Mouse (Mus musculus): Measurements from ENCODE around the gene Tcn2. TPM values are rescaled to one million over a fixed set of nuclear protein-coding genes. Genes with fewer than 3 reads are reported as not detected.
A peak's percentile ranks its signal among the peaks of the same experiment; 100 is the strongest.

Tcn2 gene
- polyA plus RNA-seq, 1 experiment from 2014 or later: 49.9 TPM

DNA sequence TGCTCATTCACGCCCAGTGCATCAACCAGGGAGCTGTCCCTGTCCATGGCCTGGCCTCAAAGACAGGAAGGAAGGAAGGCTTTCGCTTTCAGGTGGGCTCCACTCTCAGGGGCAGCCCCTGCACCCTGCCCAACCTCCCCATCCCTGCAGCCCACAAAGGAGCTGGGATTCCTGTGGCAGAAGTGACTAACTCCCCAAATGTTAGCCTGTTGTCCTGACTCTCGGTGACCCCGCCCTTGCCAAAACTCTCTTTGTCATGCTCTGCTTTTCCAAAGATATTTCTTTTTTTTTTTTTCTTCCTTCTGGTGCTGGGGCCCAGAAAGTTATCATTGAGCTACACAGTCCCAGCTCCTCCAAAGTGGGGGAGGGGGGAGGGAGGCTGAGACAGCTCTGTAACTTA is 22.7 kb downstream of the Tcn2 start:
- peaks cover 20% of the 10 kb centered on the region for H3K4me1 ChIP-seq (ENCODE audit: control insufficient read depth, insufficient read depth, low read length)
- 83% methylated on average over 4 of the region's 4 CpGs for WGBS
- no peaks in the 10 kb centered on the region for H3K9me3 ChIP-seq (replicated peaks; ENCODE audit: control insufficient read depth, low read length)
- no peak overlapping the region for H3K4me2 ChIP-seq (ENCODE audit: low read depth, low read length)
- H3K36me3 ChIP-seq (ENCODE audit: control insufficient read depth, insufficient read depth, low read length): no peaks in the 10 kb centered on the region
- H3K27me3 ChIP-seq (ENCODE audit: control insufficient read depth, insufficient read depth, low read length): no peaks in the 10 kb centered on the region
- no peak overlapping the region for H3K9ac ChIP-seq (ENCODE audit: low read length)
- H3K4me3 ChIP-seq (replicated peaks; ENCODE audit: low read length): no peak overlapping the region
- no peak for ATAC-seq (ENCODE audit: insufficient read depth, low FRiP score)
- H3K27ac ChIP-seq (ENCODE audit: low read length): no peak overlapping the region

DNA sequence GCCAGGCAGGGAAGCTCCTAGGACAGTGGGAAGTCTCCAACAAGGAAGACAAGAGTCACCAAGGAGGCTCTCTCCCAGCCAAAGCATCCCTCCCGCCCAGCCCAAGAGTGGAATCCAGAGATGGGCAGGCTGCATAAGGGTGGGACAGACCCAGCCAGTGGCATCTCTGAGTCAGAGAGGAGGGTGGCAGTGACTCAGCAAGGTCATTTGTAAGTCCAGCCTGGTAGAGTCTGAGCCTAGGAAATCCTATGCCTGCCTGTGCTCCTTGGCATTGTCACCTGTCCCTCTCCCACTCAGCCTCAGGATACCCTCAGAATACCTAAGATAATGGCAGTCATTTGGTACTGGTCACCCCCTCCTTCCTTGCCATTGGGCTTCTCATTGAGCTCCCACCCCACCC is 26.5 kb downstream of the Tcn2 start:
- WGBS: 82% methylated on average over 1 of the region's 1 CpGs
- ATAC-seq (ENCODE audit: insufficient read depth, low FRiP score): no peak
- no peak overlapping the region for H3K9ac ChIP-seq (ENCODE audit: low read length)
- no peaks in the 10 kb centered on the region for H3K36me3 ChIP-seq (ENCODE audit: control insufficient read depth, insufficient read depth, low read length)
- no peaks in the 10 kb centered on the region for H3K27me3 ChIP-seq (ENCODE audit: control insufficient read depth, insufficient read depth, low read length)
- no peak overlapping the region for H3K4me3 ChIP-seq (replicated peaks; ENCODE audit: low read length)
- peak overlapping the region; percentile 48; the same call in 1 of the 2 replicates for H3K27ac ChIP-seq (ENCODE audit: low read length)
- 0 out of 2 replicates have a peak, but pooled peaks cover under 1% of the 10 kb centered on the region for H3K4me1 ChIP-seq (ENCODE audit: control insufficient read depth, insufficient read depth, low read length)
- H3K4me2 ChIP-seq (ENCODE audit: low read depth, low read length): no peak overlapping the region
- no peaks in the 10 kb centered on the region for H3K9me3 ChIP-seq (replicated peaks; ENCODE audit: control insufficient read depth, low read length)

DNA sequence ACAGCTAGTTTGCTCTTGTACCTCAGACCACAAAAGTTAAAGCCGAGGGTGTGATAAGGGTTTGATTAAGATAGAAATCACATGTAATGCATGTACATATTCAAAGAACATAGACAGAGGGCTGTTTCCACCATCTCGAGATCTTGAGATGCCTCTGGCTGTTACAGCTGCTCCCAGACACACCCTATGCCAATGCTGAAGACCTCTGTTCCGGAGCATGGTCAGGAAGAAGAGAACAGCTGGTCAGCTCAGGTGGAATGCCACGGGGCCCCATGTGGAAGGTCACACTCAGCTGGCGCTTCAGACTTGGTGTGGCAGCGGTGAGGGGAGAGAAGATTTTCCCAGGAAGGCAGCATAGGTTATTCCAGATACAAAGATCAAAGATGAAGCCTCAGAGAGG is 27.3 kb downstream of the Tcn2 start:
- no peak overlapping the region for H3K9ac ChIP-seq (ENCODE audit: low read length)
- H3K27me3 ChIP-seq (ENCODE audit: control insufficient read depth, insufficient read depth, low read length): no peaks in the 10 kb centered on the region
- no peak overlapping the region for H3K4me2 ChIP-seq (ENCODE audit: low read depth, low read length)
- H3K4me3 ChIP-seq (replicated peaks; ENCODE audit: low read length): no peak overlapping the region
- peak overlapping the region; percentile 48; the same call in 1 of the 2 replicates for H3K27ac ChIP-seq (ENCODE audit: low read length)
- 77% methylated on average over 6 of the region's 6 CpGs for WGBS
- no peaks in the 10 kb centered on the region for H3K36me3 ChIP-seq (ENCODE audit: control insufficient read depth, insufficient read depth, low read length)
- H3K9me3 ChIP-seq (replicated peaks; ENCODE audit: control insufficient read depth, low read length): no peaks in the 10 kb centered on the region
- no peaks in the 10 kb centered on the region for H3K4me1 ChIP-seq (ENCODE audit: control insufficient read depth, insufficient read depth, low read length)
- ATAC-seq (ENCODE audit: insufficient read depth, low FRiP score): no peak

DNA sequence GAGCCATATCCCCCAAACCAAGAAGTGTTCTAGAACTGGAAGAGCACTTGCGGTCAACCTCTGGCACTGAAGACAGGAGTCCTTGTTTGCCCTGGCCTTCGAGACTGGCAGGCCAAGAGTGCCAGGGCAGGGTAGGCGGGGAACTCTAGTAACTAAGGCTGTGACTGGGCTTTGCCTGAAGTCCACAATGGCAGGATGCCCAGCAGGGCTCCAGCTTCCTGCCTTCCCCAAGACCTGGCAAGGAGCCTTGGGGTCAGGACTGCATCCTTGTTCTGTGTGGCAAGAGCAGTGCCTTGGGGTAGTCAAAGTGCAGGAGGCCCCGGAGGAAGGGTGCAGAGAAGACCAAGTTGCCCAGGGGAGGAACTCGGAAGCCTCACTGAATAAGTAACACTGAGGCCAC is 28.9 kb downstream of the Tcn2 start:
- Histone ChIP-seq H3K9me3 (replicated peaks; ENCODE audit: control insufficient read depth, low read length) (no peaks in the 10 kb centered on the region), H3K9ac (ENCODE audit: low read length) (no peak overlapping the region), H3K4me1 (ENCODE audit: control insufficient read depth, insufficient read depth, low read length) (no peaks in the 10 kb centered on the region), H3K27me3 (ENCODE audit: control insufficient read depth, insufficient read depth, low read length) (no peaks in the 10 kb centered on the region), H3K36me3 (ENCODE audit: control insufficient read depth, insufficient read depth, low read length) (no peaks in the 10 kb centered on the region), H3K4me2 (ENCODE audit: low read depth, low read length) (no peak overlapping the region), H3K27ac (ENCODE audit: low read length) (no peak overlapping the region), H3K4me3 (replicated peaks; ENCODE audit: low read length) (no peak overlapping the region)
- ATAC-seq (ENCODE audit: insufficient read depth, low FRiP score): no peak
- 84% methylated on average over 5 of the region's 5 CpGs for WGBS

DNA sequence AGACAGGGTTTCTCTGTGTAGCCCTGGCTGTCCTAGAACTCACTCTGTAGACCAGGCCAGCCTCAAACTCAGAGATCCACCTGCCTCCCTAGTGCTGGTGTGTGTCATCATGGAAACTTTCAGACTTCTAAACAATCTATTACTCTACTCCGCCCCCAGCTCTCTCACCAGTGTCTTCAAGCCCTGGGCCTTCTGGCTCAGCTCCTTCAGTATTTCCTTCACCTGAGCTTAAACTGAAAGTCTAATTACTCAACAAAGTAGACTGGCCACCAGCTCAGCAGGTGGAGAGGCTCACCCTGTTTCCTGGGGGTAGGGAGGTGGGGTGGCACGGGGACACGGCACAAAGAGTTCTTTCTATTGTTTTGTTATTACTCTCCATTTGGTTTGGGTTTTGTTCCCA is 29.4 kb downstream of the Tcn2 start:
- Histone ChIP-seq H3K9me3 (replicated peaks; ENCODE audit: control insufficient read depth, low read length) (no peaks in the 10 kb centered on the region), H3K4me3 (replicated peaks; ENCODE audit: low read length) (no peak overlapping the region), H3K36me3 (ENCODE audit: control insufficient read depth, insufficient read depth, low read length) (no peaks in the 10 kb centered on the region), H3K27ac (ENCODE audit: low read length) (no peak overlapping the region), H3K27me3 (ENCODE audit: control insufficient read depth, insufficient read depth, low read length) (no peaks in the 10 kb centered on the region), H3K4me2 (ENCODE audit: low read depth, low read length) (no peak overlapping the region), H3K4me1 (ENCODE audit: control insufficient read depth, insufficient read depth, low read length) (no peaks in the 10 kb centered on the region), H3K9ac (ENCODE audit: low read length) (no peak overlapping the region)
- ATAC-seq (ENCODE audit: insufficient read depth, low FRiP score): no peak
- WGBS: 79% methylated on average over 3 of the region's 3 CpGs

DNA sequence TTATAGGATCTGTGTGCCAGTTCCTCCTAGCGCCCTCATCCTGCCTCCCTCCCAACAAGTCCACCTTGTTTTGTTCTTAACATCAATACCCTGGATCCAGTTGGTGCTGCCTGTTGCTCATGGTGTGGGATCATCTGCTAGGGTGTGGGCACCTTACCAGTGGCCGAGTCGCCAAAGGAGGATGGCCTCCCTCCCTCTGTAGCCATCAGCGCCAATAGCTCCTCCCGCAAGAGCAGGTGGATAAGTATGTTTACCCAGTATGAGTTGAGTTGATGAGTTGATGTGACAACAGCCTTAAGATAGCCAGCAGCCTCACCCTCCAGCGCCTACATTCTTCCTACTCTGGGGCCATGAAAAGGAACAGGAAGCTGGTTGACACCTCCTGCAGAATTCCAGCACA is 31.7 kb downstream of the Tcn2 start:
- Histone ChIP-seq H3K4me3 (replicated peaks; ENCODE audit: low read length) (no peak overlapping the region), H3K4me1 (ENCODE audit: control insufficient read depth, insufficient read depth, low read length) (no peaks in the 10 kb centered on the region), H3K27ac (ENCODE audit: low read length) (no peak overlapping the region), H3K9ac (ENCODE audit: low read length) (no peak overlapping the region), H3K4me2 (ENCODE audit: low read depth, low read length) (no peak overlapping the region), H3K9me3 (replicated peaks; ENCODE audit: control insufficient read depth, low read length) (no peaks in the 10 kb centered on the region), H3K36me3 (ENCODE audit: control insufficient read depth, insufficient read depth, low read length) (no peaks in the 10 kb centered on the region), H3K27me3 (ENCODE audit: control insufficient read depth, insufficient read depth, low read length) (no peaks in the 10 kb centered on the region)
- 69% methylated on average over 6 of the region's 6 CpGs for WGBS
- ATAC-seq (ENCODE audit: insufficient read depth, low FRiP score): no peak

DNA sequence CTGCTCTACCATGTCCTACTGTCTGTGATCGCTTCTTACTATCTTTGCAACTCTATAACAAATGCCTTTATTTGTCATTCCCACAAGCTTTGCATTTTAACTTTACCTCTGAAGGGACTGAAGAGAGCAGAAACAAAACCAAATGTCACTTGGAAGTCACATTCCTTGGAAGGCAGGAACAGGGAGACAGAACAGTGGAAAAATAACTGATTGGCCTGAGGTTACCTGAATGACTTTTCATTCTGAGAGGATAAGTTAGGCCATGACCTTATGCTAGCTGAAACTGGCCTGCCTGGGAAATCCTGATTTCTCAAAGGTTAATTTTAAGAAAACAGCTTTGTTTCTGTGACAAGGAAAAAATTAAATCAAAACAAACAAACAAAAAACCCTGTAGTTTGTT is 36.0 kb downstream of the Tcn2 start:
- H3K4me3 ChIP-seq (replicated peaks; ENCODE audit: low read length): no peak overlapping the region
- no peaks in the 10 kb centered on the region for H3K9me3 ChIP-seq (replicated peaks; ENCODE audit: control insufficient read depth, low read length)
- H3K4me2 ChIP-seq (ENCODE audit: low read depth, low read length): no peak overlapping the region
- no peaks in the 10 kb centered on the region for H3K36me3 ChIP-seq (ENCODE audit: control insufficient read depth, insufficient read depth, low read length)
- ATAC-seq (ENCODE audit: insufficient read depth, low FRiP score): no peak
- no peak overlapping the region for H3K27ac ChIP-seq (ENCODE audit: low read length)
- H3K9ac ChIP-seq (ENCODE audit: low read length): no peak overlapping the region
- no peaks in the 10 kb centered on the region for H3K4me1 ChIP-seq (ENCODE audit: control insufficient read depth, insufficient read depth, low read length)
- H3K27me3 ChIP-seq (ENCODE audit: control insufficient read depth, insufficient read depth, low read length): no peaks in the 10 kb centered on the region
- WGBS: 100% methylated on average over 1 of the region's 1 CpGs

DNA sequence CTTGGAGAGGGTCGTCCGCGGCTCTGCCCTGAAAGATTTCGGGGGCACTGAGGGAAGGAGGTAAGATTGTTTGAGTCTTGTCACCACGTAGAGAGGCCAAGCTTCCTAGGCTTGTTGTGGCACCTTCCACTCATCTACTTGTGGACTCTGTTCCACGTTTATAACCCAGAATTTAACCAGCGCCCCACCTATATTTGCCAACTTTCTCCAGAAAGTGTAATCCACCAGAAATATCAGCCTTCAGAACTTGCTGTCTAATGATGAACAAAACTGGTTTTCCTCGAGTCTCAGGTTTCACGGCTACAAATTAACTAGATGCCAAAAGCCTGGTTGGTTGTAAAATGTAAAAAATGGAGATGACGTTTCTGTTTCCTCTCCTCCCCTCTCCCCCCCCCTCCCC is 36.5 kb downstream of the Tcn2 start:
- no peaks in the 10 kb centered on the region for H3K9me3 ChIP-seq (replicated peaks; ENCODE audit: control insufficient read depth, low read length)
- peak overlapping the region; percentile 89 for H3K4me2 ChIP-seq (ENCODE audit: low read depth, low read length)
- H3K36me3 ChIP-seq (ENCODE audit: control insufficient read depth, insufficient read depth, low read length): no peaks in the 10 kb centered on the region
- no peaks in the 10 kb centered on the region for H3K27me3 ChIP-seq (ENCODE audit: control insufficient read depth, insufficient read depth, low read length)
- peak overlapping the region; percentile 90 for H3K27ac ChIP-seq (ENCODE audit: low read length)
- no peaks in the 10 kb centered on the region for H3K4me1 ChIP-seq (ENCODE audit: control insufficient read depth, insufficient read depth, low read length)
- peak; percentile 26; the same call in 1 of the 2 replicates for ATAC-seq (ENCODE audit: insufficient read depth, low FRiP score)
- H3K4me3 ChIP-seq (replicated peaks; ENCODE audit: low read length): peak overlapping the region; percentile 56
- WGBS: 2% methylated on average over 10 of the region's 10 CpGs
- H3K9ac ChIP-seq (ENCODE audit: low read length): peak overlapping the region; percentile 75

DNA sequence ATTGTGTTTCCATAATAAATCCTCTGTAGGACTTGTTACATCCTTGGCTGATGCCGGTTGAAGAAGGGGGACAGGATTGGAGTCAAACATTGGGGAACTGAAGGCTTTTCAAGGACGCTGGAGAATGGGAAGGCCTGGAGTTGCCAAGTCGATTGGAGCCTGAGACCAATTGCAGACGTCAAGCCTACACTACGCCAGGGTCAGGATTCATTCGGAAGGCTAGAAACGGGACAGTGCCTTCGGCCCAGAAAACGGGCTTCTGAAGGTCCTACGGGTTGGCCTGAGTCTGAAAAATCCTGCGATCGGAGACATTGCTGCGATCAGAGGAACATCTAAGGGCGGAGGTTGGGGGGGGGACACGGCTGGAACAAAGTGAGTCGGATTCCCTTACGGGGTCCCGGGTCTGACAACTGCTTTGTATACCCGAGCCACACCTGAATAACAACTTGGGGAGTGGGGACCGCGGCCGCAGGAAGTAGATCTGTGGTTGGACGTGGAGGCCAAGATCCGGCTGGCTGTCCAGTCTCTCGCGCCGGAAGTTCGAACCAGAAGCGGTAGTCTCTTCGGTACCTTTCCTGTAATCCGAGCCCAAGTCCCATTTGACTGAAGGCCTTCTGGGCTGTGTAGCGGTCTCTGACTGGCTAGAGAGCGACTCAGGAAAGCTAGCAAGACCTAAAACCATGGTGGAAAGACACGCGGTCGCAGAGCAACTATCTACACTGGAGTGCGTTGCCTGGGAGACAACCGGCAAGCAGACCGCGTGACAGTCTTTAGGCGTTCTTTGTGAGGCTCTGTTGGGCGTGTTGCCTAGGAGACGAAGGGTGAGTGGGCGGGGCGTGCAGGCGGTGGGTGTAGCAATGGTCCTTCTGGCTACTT is 37.3 kb downstream of the Tcn2 start, which contains the start of the genes 4921536K21Rik and Dusp18:
TSS of gene 4921536K21Rik (minus strand) at position 693 of the 876 bp plus-strand sequence.
TSS of gene Dusp18 (plus strand) at position 835 of the 876 bp plus-strand sequence.
- peak within 1 kb of the TSS; percentile 56 for H3K4me3 ChIP-seq (replicated peaks; ENCODE audit: low read length)
- 4% methylated on average over 46 of the region's 46 CpGs for WGBS
- H3K36me3 ChIP-seq (ENCODE audit: control insufficient read depth, insufficient read depth, low read length): no peaks in the 10 kb centered on the region
- H3K9ac ChIP-seq (ENCODE audit: low read length): peak within 1 kb of the TSS; percentile 75
- peak; percentile 96 for ATAC-seq (ENCODE audit: insufficient read depth, low FRiP score)
- H3K27ac ChIP-seq (ENCODE audit: low read length): peak within 1 kb of the TSS; percentile 90
- H3K27me3 ChIP-seq (ENCODE audit: control insufficient read depth, insufficient read depth, low read length): no peaks in the 10 kb centered on the region
- H3K4me1 ChIP-seq (ENCODE audit: control insufficient read depth, insufficient read depth, low read length): no peaks in the 10 kb centered on the region
- peak within 1 kb of the TSS; percentile 89 for H3K4me2 ChIP-seq (ENCODE audit: low read depth, low read length)
- no peaks in the 10 kb centered on the region for H3K9me3 ChIP-seq (replicated peaks; ENCODE audit: control insufficient read depth, low read length)
